Mouse (Mus musculus) kidney, adult 2 months (tissue): Measurements from ENCODE around the gene Manf. TPM values are rescaled to one million over a fixed set of nuclear protein-coding genes. Genes with fewer than 3 reads are reported as not detected.

Experiments
- DNase-seq: peaks from one replicate; pipeline ENCODE4 v3.0.0; 2021
- H3K27ac ChIP-seq: fragments of 200-500 bp; 2 replicates; pipeline ENCODE4 v1.5.1; 2012; ENCODE audit warnings: low read depth, low read length, control low read depth, inconsistent platforms; ENCODE audit not compliant: insufficient read depth
- H3K27me3 ChIP-seq: fragments of 200-500 bp; replicated peaks from 2 replicates; pipeline ENCODE4 v1.6.1; 2012; ENCODE audit warnings: mild to moderate bottlenecking, moderate library complexity, low read length, inconsistent platforms; ENCODE audit not compliant: control insufficient read depth, insufficient read depth
- H3K36me3 ChIP-seq: fragments of 200-500 bp; 2 replicates; pipeline ENCODE4 v1.6.1; 2012; ENCODE audit warnings: mild to moderate bottlenecking, moderate library complexity, low read length, inconsistent platforms; ENCODE audit not compliant: control insufficient read depth, insufficient read depth
- H3K4me1 ChIP-seq: fragments of 200-500 bp; 2 replicates; pipeline ENCODE4 v1.6.1; 2011; ENCODE audit warnings: low read length; ENCODE audit not compliant: control insufficient read depth, insufficient read depth
- H3K4me3 ChIP-seq: fragments of 200-500 bp; 2 replicates; pipeline ENCODE4 v1.5.1; 2011; ENCODE audit warnings: mild to moderate bottlenecking, low read depth, low read length, control low read depth; ENCODE audit not compliant: insufficient read depth
- CTCF ChIP-seq: fragments of 200-500 bp; conservative IDR thresholded peaks from 2 replicates; pipeline ENCODE4 v1.5.1; 2011; ENCODE audit warnings: low read depth, mild to moderate bottlenecking, control low read depth, low read length, moderate library complexity, mixed read lengths; ENCODE audit not compliant: insufficient read depth, insufficient read length
- POLR2A ChIP-seq: fragments of 200-500 bp; IDR thresholded peaks from one replicate; pipeline ENCODE4 v1.6.1; 2011; ENCODE audit warnings: low read depth, low read length, control low read depth
- WGBS: fragments of 180-500 bp; shearing (Covaris S2); methylation state at CpG from one replicate; pipeline ENCODE4 v1.1.7; 2018; 5-methylcytosine and 5-hydroxymethylcytosine counted together
- polyA plus RNA-seq: library from polyadenylated mRNA; depleted of rRNA; stranded (reverse); fragments of >200 nt; gene quantifications from 2 replicates; pipeline ENCODE4 v1.2.3, GENCODE M21; 2012

Manf gene
- polyA plus RNA-seq, 1 experiment, result 25.5 TPM

DNA sequence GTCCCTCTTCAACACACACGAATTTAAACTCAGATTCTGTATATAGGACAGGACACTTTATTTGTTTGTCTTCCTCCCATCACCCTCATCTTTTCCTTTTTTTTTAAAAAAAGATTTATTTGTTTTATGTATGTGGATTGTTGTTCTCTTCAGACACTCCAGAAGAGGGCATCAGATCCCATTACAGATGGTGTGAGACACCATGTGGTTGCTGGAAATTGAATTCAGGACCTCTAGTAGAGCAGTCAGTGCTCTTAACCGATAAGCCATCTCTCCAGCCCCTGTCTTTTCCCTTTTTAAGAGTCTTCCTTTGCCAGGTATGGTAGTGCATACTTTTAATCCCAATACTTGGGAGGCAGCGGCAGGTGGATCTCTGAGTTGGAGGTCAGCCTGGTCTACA lies 35.1 kb downstream of the Manf start:
- peaks cover 8% of the 10 kb centered on the region for H3K36me3 ChIP-seq
- no peak overlapping the region for H3K27ac ChIP-seq
- no peak overlapping the region for H3K4me3 ChIP-seq
- TF ChIP-seq POLR2A (no peak), CTCF (no peak)
- H3K27me3 ChIP-seq, result no peaks in the 10 kb centered on the region
- no peak for DNase-seq
- H3K4me1 ChIP-seq, result no peaks in the 10 kb centered on the region
- WGBS, result 82% methylated on average over 3 of the region's 3 CpGs

DNA sequence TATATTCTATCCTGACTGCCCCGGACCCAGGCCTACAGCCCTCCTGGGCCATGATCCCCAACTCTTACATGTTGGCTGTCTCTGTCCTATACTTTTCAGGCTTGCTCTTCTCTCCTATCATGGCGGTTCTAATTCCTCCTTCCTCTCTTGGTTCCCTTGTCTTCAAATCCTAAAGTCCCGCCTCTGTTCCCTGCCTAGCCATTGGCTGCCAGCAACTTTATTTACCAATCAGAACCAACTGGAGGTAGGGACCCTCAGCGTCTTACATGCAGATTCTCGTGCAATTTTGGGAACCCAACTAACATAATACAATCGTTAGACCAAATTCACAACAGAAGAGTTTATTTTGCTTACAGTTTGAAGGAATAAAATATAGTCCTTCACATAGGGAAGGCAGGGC lies 49.0 kb downstream of the Manf start:
- peaks cover 6% of the 10 kb centered on the region for H3K36me3 ChIP-seq

DNA sequence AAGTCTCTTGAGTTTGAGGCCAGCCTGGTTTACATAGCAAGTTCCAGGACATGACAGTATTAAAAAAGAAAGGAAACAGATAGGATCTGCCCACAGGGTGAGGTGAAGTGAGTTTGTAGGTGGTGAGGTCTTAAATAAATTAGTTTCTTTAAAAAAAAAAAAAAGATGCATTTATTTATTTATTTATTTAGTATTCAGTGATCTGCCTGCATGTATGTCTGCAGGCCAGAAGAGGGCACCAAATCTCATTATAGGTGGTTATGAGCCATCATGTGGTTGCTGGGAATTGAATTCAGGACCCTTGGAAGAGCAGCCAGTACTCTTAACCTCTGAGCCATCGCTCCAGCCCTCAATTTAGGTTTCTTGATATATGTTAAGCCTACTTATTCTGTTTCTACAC lies 51.2 kb downstream of the Manf start:
- no peak overlapping the region for H3K4me3 ChIP-seq
- peaks cover 5% of the 10 kb centered on the region for H3K36me3 ChIP-seq
- no peaks in the 10 kb centered on the region for H3K4me1 ChIP-seq
- DNase-seq, result no peak
- 0 out of 2 replicates have a peak, but pooled peaks have one; percentile 6 for TF ChIP-seq CTCF
- TF ChIP-seq POLR2A, result no peak
- WGBS, result 98% methylated on average over 1 of the region's 1 CpGs
- no peaks in the 10 kb centered on the region for H3K27me3 ChIP-seq
- no peak overlapping the region for H3K27ac ChIP-seq

More for the DNA sequence above, 49.0 kb downstream of the Manf start:
- 95% methylated on average over 6 of the region's 6 CpGs for whole genome bisulfite sequencing
- H3K4me3 ChIP-seq, result no peak overlapping the region
- no peaks in the 10 kb centered on the region for H3K4me1 ChIP-seq
- no peak for TF ChIP-seq POLR2A
- TF ChIP-seq CTCF, result no peak
- no peak overlapping the region for H3K27ac ChIP-seq
- no peaks in the 10 kb centered on the region for H3K27me3 ChIP-seq
- DNase-seq, result no peak

DNA sequence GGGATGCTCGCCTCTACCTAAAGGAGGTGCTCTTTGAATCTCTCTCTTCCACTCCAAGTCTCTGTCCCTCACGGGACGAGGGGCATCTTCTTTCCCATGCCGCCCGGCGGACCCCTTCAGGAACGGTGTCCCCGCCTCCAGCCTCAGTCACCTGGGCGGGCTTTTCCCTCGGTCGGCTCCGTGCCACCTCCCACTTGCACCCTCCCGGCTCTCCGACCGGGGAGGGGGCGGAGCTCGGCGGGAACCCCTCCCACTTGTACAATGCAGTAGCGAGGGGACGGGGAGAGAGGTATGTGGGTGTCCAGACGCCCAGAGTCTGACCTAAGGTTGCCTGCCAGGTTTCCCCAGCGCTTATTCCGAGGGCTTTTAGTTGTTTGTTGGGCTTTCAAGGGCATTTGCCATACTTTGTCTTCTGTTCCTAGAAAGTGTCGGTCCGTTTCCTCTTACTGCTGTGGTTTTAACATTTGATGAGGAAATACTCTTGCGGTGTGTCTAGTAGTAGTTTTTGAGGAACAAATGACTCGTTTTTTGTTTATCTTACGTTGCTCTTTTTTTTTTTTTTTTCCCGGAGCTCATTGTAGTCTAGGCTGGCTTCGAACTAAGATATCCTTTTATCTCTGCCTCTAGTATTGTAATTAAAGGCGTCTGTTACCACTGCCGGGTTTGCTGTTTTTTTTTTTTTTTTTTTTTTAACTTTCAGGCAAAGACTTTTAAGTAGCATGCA lies 69.2 kb downstream of the Manf start:
- Histone ChIP-seq H3K4me1 (peaks cover 3% of the 10 kb centered on the region; the same call in 1 of the 2 replicates), H3K27me3 (no peaks in the 10 kb centered on the region), H3K27ac (0 out of 2 replicates have a peak overlapping the region, but pooled peaks have one; percentile 54), H3K4me3 (peak overlapping the region; percentile 92), H3K36me3 (no peaks in the 10 kb centered on the region)
- TF ChIP-seq POLR2A, result no peak
- TF ChIP-seq CTCF, result no peak
- DNase-seq, result peak; percentile 95
- under 1% methylated on average over 32 of the region's 32 CpGs for WGBS

DNA sequence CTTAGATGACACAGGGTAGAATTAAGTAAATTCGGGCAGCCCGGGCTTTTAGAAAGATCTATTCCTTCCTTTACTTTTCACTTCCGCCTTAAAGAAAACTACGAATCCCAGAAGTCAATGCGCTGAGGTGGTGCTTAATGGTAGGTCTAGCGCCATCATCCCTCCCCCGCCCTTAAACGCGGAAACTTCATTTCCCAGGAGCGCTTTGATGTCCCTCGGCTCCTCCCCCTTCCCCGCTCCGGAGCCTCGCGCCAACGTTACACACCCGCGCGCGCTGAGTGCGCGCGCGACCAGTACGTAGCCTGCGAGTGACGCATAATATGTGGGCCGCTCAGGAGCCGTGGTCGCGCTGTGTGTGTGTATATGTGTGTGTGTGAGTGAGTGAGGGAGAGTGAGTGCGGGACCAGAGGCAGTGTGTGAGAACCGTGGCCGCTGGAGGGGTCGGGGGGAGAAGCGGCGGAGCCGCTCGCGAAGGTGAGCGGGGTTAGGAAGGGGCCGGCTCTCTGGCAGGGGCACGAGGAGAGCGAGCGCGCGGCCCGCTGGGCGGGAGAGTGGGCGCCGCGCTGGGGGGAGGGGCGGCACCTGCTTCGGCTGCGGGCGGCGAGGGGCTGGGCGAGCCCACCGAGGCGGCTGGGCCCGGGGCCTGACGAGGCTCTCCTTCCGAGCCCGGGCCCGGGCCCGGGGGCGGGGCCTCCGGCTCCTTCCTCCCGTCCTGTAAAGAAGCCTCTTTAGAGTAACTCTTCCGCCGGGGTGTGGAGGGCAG lies 70.0 kb downstream of the Manf start, which contains the start of gene Dcaf1:
TSS of gene Dcaf1 (plus strand) at position 257 of the 763 bp plus-strand sequence.
- no peaks in the 10 kb centered on the region for H3K36me3 ChIP-seq
- H3K4me1 ChIP-seq, result peaks cover 3% of the 10 kb centered on the region; the same call in 1 of the 2 replicates
- no peaks in the 10 kb centered on the region for H3K27me3 ChIP-seq
- DNase-seq, result peak; percentile 98
- 1% methylated on average over 70 of the region's 71 CpGs for WGBS
- H3K27ac ChIP-seq, result peak within 1 kb of the TSS; percentile 64; the same call in 1 of the 2 replicates
- peak within 1 kb of the TSS; percentile 92 for H3K4me3 ChIP-seq
- TF ChIP-seq POLR2A (peak; percentile 57), CTCF (no peak)

DNA sequence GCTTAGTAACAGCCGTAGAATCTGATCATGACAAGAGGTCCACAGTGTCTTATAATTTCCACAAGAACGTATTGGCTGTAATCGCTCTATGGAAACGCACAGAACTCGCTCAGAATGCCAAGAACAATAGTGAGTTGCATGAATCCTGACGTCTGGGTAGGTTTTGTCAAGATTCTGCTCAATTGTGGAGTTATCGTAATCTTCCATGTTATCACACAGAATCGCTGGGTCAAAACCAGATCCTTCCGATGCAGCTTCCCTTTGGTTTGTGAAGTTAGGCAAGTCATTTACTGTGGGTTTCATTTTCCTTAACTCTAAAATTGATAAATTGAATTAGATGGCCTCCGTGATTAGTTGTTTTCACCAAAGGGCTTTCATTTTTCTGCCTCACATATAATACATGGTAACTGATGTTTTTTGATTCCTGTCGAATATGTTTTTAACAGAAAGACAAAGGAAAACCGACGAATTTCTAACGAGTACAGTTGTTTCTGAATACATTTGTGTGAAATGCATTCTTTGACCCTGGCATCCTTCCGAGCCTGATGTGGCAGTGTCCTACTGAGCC lies 70.6 kb downstream of the Manf start:
- Histone ChIP-seq H3K27me3 (no peaks in the 10 kb centered on the region), H3K27ac (no peak overlapping the region; the same call in 1 of the 2 replicates), H3K36me3 (no peaks in the 10 kb centered on the region), H3K4me3 (peak overlapping the region; percentile 83), H3K4me1 (peaks cover 3% of the 10 kb centered on the region; the same call in 1 of the 2 replicates)
- DNase-seq, result no peak
- TF ChIP-seq POLR2A (no peak), CTCF (no peak)
- WGBS, result 36% methylated on average over 15 of the region's 15 CpGs

DNA sequence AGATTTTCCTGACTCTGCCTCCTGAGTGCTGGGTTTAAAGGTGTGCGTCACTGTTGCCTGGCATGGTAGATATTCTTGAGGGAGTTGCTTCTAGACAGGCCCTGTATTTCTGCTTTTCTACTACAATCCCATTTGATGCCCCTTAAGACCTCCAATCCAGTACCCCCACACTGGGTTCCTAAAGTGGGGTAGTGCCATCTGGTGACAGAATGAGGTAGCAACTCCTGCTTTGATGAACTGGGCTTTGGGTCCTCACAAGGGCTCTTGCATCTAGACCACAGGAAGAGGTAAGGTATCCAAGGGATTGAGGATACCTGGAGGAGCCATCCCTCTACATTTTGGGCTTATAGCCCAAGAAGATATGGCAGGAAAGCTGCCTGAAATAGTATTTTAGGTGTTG lies 72.6 kb downstream of the Manf start:
- Histone ChIP-seq H3K4me3 (no peak overlapping the region), H3K4me1 (peaks cover 3% of the 10 kb centered on the region; the same call in 1 of the 2 replicates), H3K27me3 (no peaks in the 10 kb centered on the region; the same call in 1 of the 2 replicates), H3K36me3 (no peaks in the 10 kb centered on the region), H3K27ac (no peak overlapping the region)
- WGBS, result 97% methylated on average over 1 of the region's 1 CpGs
- TF ChIP-seq POLR2A (no peak), CTCF (peak; percentile 45)
- peak; percentile 26 for DNase-seq
